Mouse (Mus musculus) kidney, postnatal 0 days (tissue): Measurements from ENCODE around the gene Cfap126. TPM values are rescaled to one million over a fixed set of nuclear protein-coding genes. Genes with fewer than 3 reads are reported as not detected.
"Not testable (repeated sequence)": the region's sequence is repeated elsewhere in the genome, so short reads cannot be mapped to it uniquely, and the experiment has no call there.

ENCODE experiments used
- ATAC-seq: fragments of 200-750 bp; cut with Nextera tagmentation; replicated peaks from 2 replicates; pipeline ENCODE4 v1.8.0; 2017; ENCODE audit warnings: low read depth, moderate number of reproducible peaks, moderate TSS enrichment, moderate library complexity; ENCODE audit not compliant: low FRiP score
- DNase-seq: peaks from one replicate; pipeline ENCODE4 v3.0.0-alpha.2; 2016; ENCODE audit warnings: low spot score
- H3K27ac ChIP-seq: fragments of 300-500 bp; sonication (generic); 2 replicates; pipeline ENCODE4 v1.5.1; 2014; ENCODE audit warnings: mild to moderate bottlenecking
- H3K27me3 ChIP-seq: fragments of 300-500 bp; sonication (generic); 2 replicates; pipeline ENCODE4 v1.6.1; 2014; ENCODE audit warnings: low read length, mixed read lengths; ENCODE audit not compliant: insufficient read depth
- H3K36me3 ChIP-seq: fragments of 300-500 bp; sonication (generic); 2 replicates; pipeline ENCODE4 v1.6.1; 2014; ENCODE audit warnings: low read length, mixed read lengths; ENCODE audit not compliant: insufficient read depth
- H3K4me1 ChIP-seq: fragments of 300-500 bp; sonication (generic); replicated peaks from 2 replicates; pipeline ENCODE4 v1.6.1; 2014; ENCODE audit warnings: antibody characterized with exemption, low read length, mixed read lengths; ENCODE audit not compliant: insufficient read depth
- H3K4me2 ChIP-seq: fragments of 300-500 bp; sonication (generic); 2 replicates; pipeline ENCODE4 v1.6.1; 2014; ENCODE audit warnings: mild to moderate bottlenecking, low read length, moderate library complexity, mixed read lengths
- H3K4me3 ChIP-seq: fragments of 300-500 bp; sonication (generic); replicated peaks from 2 replicates; pipeline ENCODE4 v1.5.1; 2014; ENCODE audit warnings: low read depth, low read length
- H3K9ac ChIP-seq: fragments of 300-500 bp; sonication (generic); 2 replicates; pipeline ENCODE4 v1.6.1; 2014; ENCODE audit warnings: low read depth, low read length
- H3K9me3 ChIP-seq: fragments of 300-500 bp; sonication (generic); replicated peaks from 2 replicates; pipeline ENCODE4 v1.6.1; 2016; ENCODE audit warnings: low read length, inconsistent platforms, mixed read lengths
- CTCF ChIP-seq: IDR thresholded peaks from 2 replicates; pipeline ENCODE4 v1.5.1; 2016; ENCODE audit warnings: antibody characterized with exemption, low read depth, mild to moderate bottlenecking, moderate library complexity
- WGBS: fragments of 180-500 bp; shearing (Covaris S2); extraction: QIAGEN DNeasy Blood & Tissue Kit; methylation state at CpG from one replicate; pipeline ENCODE4 v1.1.7; 2014; 5-methylcytosine and 5-hydroxymethylcytosine counted together
- polyA plus RNA-seq: library from polyadenylated mRNA; unstranded; fragments of >200 nt; fragmentation: Nextera tagmentation; extraction: Ambion mirVana; gene quantifications from 2 replicates; pipeline ENCODE4 v1.2.1, GENCODE M21; 2015

Gene Cfap126
- polyA plus RNA-seq, 1 experiment from 2014 or later: 4.6 TPM

DNA sequence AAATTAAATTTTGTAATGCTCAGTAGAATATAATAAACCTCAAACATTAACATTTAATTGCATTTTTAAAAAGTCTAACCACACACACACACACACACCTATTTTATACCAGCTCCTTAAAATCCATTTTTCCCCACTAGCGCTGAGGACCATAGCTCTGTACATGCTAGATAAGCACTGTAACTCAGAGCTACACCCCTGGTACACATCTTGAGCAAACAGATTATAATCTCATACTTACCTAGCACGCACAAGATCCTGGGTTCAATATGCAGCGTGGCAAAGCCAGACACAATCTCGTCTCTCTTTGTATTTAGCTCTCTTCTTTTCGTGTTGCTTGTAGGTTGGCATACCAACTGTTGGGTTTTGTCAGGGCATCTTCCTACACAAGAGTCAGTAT is 10.7 kb downstream of the Cfap126 start:
- TF ChIP-seq CTCF: no peak
- no peak overlapping the region for H3K4me3 ChIP-seq
- no peaks in the 10 kb centered on the region for H3K27me3 ChIP-seq
- 88% methylated on average over 5 of the region's 5 CpGs for WGBS
- no peaks in the 10 kb centered on the region for H3K9me3 ChIP-seq
- no peak for ATAC-seq
- DNase-seq: no peak
- no peak overlapping the region for H3K9ac ChIP-seq
- no peak overlapping the region for H3K27ac ChIP-seq
- H3K4me1 ChIP-seq: no peaks in the 10 kb centered on the region
- no peak overlapping the region for H3K4me2 ChIP-seq
- peaks cover 4% of the 10 kb centered on the region; the same call in 1 of the 2 replicates for H3K36me3 ChIP-seq

DNA sequence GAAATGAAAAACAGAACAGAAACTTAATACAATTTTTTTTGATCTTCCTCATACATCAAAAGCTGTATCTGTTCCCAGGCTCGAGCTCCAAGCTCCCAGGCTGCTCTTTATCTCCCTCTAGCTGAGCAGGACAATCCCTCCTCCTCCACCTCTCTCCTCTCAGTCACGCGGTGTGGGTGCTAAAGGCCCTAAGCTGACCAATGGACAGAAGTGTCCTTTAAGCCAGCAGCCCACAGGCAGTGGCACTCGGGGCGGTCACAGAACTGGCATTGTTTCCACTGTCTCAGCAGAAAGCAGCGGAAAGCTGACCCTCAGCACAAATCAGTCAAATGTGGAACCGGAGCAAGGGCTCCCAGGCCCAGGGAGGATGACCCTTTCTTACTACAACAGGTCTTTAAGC is 15.5 kb downstream of the Cfap126 start:
- Histone ChIP-seq H3K36me3 (peaks cover 22% of the 10 kb centered on the region), H3K9ac (no peak overlapping the region), H3K4me3 (no peak overlapping the region), H3K4me1 (no peaks in the 10 kb centered on the region), H3K27me3 (no peaks in the 10 kb centered on the region), H3K4me2 (no peak overlapping the region), H3K27ac (no peak overlapping the region), H3K9me3 (no peaks in the 10 kb centered on the region)
- peak; percentile 54; the same call in 1 of the 2 replicates for TF ChIP-seq CTCF
- peak; percentile 71 for DNase-seq
- peak; percentile 94 for ATAC-seq
- WGBS: 46% methylated on average over 7 of the region's 7 CpGs

DNA sequence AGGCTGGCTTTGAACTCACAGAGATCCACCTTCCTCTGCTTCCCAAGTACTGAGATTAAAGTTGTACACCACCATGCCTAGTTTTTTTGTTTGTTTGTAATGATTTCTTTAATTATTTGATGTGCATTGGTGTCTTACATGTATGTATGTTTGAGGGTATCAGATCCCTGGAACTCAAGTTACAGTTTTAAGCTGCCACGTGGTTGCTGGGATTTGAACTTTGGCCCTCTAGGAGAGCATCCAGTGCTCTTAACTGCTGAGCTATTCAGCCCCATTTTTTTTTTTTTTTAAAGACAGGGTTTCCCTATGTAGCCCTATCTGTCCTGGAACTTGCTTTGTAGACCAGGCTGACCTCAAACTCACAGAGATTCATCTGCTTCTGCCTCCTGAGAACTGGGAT is 17.3 kb downstream of the Cfap126 start:
- no peak for DNase-seq
- no peaks in the 10 kb centered on the region for H3K4me1 ChIP-seq
- 72% methylated on average over 1 of the region's 1 CpGs for WGBS
- peaks cover 29% of the 10 kb centered on the region for H3K36me3 ChIP-seq
- TF ChIP-seq CTCF: no peak
- no peaks in the 10 kb centered on the region for H3K9me3 ChIP-seq
- ATAC-seq: no peak
- H3K4me2 ChIP-seq: no peak overlapping the region
- no peak overlapping the region for H3K9ac ChIP-seq
- no peak overlapping the region for H3K4me3 ChIP-seq
- H3K27ac ChIP-seq: no peak overlapping the region
- H3K27me3 ChIP-seq: no peaks in the 10 kb centered on the region

DNA sequence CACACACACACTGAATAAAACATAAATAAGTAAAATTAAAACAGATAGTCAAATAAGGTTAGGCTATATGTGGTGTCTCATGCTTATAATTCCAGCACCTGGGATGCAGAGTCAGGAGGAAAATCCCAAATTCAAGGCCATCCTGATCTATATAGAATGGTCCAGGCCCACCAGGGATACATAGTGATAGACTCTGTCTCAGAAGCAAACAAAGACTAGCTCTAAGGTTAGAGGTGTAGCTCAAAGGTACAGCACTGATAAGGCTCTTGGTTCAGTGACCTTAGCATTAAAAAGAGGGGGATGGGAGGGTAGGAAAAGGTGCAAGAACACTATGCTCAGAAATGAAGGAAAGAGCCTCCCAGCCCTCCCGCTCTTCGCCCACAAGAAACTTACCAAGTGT is 21.9 kb downstream of the Cfap126 start:
- 95% methylated on average over 2 of the region's 2 CpGs for WGBS
- H3K4me3 ChIP-seq: no peak overlapping the region
- no peak overlapping the region for H3K4me2 ChIP-seq
- no peak for DNase-seq
- ATAC-seq: no peak
- no peaks in the 10 kb centered on the region for H3K27me3 ChIP-seq
- no peak overlapping the region for H3K27ac ChIP-seq
- H3K9me3 ChIP-seq: no peaks in the 10 kb centered on the region
- no peaks in the 10 kb centered on the region for H3K4me1 ChIP-seq
- H3K9ac ChIP-seq: no peak overlapping the region
- TF ChIP-seq CTCF: no peak
- peaks cover 36% of the 10 kb centered on the region for H3K36me3 ChIP-seq

DNA sequence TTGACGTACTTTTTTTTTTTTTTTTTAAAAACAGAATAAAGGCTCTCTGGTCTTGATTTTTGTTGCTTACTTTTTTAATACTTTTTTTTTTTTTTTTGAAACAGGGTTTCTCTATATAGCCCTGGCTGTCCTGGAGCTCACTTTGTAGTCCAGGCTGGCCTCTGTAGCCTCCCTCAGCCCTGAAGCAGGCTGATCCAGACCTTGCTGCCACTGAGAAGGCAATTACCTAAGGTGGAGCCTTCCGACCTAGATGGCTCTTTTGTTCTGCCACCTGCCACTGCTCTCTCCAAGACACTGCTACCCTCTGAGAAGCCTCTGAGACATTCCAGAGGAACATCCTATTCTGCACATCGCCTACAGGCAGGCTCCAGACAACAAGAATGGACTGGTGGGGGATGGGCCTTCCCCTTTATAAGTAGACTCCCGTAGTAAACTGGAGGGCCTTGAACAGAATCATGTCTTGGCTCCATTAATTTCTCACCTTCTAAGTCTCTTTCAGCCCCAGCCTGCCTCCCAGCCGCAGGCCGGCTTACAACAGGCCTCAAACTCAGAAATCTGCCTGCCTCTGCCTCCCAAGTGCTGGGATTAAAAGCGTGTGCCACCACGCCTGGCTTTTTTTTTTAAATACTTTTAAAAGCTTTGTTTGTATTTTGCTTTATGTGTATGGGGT is 23.9 kb downstream of the Cfap126 start:
- not testable (repeated sequence) for H3K4me1 ChIP-seq, H3K27ac ChIP-seq, H3K4me2 ChIP-seq, H3K9ac ChIP-seq, H3K4me3 ChIP-seq, H3K27me3 ChIP-seq, ATAC-seq, DNase-seq, H3K9me3 ChIP-seq
- peaks cover 45% of the 10 kb centered on the region for H3K36me3 ChIP-seq
- WGBS: 88% methylated on average over 8 of the region's 8 CpGs

DNA sequence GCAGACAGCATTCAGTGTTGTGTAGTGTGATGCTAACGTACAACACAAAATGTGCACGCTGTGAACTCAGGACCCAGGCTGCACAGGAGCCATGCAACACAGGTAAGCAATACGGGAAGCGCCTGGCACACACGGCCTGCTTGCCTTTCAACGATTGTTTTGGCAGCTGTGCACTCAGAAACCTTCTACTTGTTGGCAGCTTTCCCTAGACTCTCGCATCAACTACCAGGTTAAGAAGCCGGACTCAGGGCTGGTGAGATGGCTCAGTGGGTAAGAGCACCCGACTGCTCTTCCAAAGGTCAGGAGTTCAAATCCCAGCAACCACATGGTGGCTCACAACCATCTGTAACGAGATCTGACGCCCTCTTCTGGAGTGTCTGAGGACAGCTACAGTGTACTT is 29.3 kb downstream of the Cfap126 start:
- not testable (repeated sequence) for ATAC-seq, H3K4me1 ChIP-seq, H3K4me3 ChIP-seq, H3K27me3 ChIP-seq, DNase-seq, H3K9ac ChIP-seq, H3K4me2 ChIP-seq, H3K27ac ChIP-seq, H3K9me3 ChIP-seq
- peaks cover 37% of the 10 kb centered on the region for H3K36me3 ChIP-seq
- WGBS: 93% methylated on average over 9 of the region's 11 CpGs
